Mouse (Mus musculus) bone marrow, adult 2 months (tissue): ENCODE results near the gene 9830107B12Rik.

Experiments
- CTCF ChIP-seq: fragments of 200-500 bp; IDR thresholded peaks from 2 replicates; pipeline ENCODE4 v1.5.1; 2011; ENCODE audit warnings: low read length, control low read depth; ENCODE audit not compliant: control insufficient read depth, insufficient read depth
- POLR2A ChIP-seq: fragments of 200-500 bp; IDR thresholded peaks from 2 replicates; pipeline ENCODE4 v1.6.1; 2011; ENCODE audit warnings: low read depth, mild to moderate bottlenecking, control low read depth, low read length, borderline replicate concordance; ENCODE audit not compliant: control insufficient read depth

DNA sequence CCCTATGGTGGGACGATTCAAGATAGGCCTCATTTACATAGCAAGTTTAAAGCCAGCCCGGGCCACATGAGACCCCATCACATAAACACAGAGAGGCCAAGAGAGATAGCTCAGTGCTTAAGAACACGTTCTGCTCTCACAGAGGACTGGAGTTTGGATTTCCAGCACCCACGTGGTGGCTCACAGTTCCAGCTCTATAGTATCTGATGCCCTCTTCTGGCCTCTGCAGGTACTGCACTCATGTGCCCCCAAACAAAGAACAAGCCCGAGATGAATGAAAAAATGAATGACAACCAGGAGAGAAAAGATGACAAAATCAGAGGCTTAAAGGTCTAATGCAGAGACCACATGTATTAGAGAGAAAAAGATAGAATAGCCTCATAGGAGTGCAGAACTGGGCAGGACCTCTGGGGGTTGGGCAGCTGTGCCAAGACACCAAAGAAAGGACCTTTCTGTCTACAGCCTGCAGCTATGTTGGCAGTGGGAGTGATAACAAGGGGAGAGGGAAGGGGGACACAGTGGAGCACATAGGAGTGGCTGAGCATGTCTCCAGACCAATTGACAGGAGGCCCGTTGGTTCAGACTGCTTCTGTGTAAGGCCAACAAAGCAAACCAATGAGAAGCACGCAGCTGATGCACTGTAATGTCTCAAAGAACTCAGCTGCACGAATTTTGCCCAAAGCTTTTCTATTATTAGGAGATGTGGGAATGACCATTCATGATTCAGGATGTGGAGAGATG lies 35.4 kb downstream of the 9830107B12Rik start:
- TF ChIP-seq CTCF, result peak; percentile 59
- TF ChIP-seq POLR2A, result no peak
